ENCODE assay signal across 14 mouse cellular contexts in genomic region chr8:120902346-120902745, GRCm38 (mm10).
A peak's percentile ranks its signal among the peaks of the same experiment; 100 is the strongest.
DNase-seq lines count a peak whose midpoint lies in the region; ATAC-seq and TF ChIP-seq lines count a peak whose summit lies in the region.
"Had no signal": no experiment of that assay in that cellular context is flagged by ENCODE, and none has a peak within 500 bp of the region (broad histone marks: within the 10 kb centered on the region; RNA-seq: fewer than 3 reads in every experiment).

No protein-coding gene starts in this region.

- H3K4me2 ChIP-seq in embryonic facial prominence, embryonic 13.5 days = peak overlapping the region; percentile 31
- H3K4me2 ChIP-seq: limb, embryonic 15.5 days; midbrain, embryonic 12.5 days had no signal

- peak overlapping the region; percentile 62; the same call in 1 of the 2 replicates for H3K27ac ChIP-seq in embryonic facial prominence, embryonic 13.5 days
- peak overlapping the region; percentile 53 for H3K27ac ChIP-seq in small intestine, adult 2 months (ENCODE audit: insufficient read depth, low read depth, low read length)
- H3K27ac ChIP-seq: limb, embryonic 15.5 days; midbrain, embryonic 12.5 days had no signal

- H3K36me3 ChIP-seq in embryonic facial prominence, embryonic 13.5 days = no peaks in the 10 kb centered on the region
- no peaks in the 10 kb centered on the region for H3K36me3 ChIP-seq in small intestine, adult 2 months (ENCODE audit: control insufficient read depth, insufficient read depth, low read length)
- H3K36me3 ChIP-seq: limb, embryonic 15.5 days; midbrain, embryonic 12.5 days had no signal

- no peak overlapping the region for H3K4me3 ChIP-seq in embryonic facial prominence, embryonic 13.5 days
- no peak overlapping the region for H3K4me3 ChIP-seq in small intestine, adult 2 months (ENCODE audit: low read depth, low read length)
- H3K4me3 ChIP-seq: limb, embryonic 15.5 days; midbrain, embryonic 12.5 days had no signal

- H3K4me1 ChIP-seq in embryonic facial prominence, embryonic 13.5 days = peaks cover 35% of the 10 kb centered on the region
- peaks cover 3% of the 10 kb centered on the region; the same call in 1 of the 2 replicates for H3K4me1 ChIP-seq in small intestine, adult 2 months (ENCODE audit: control insufficient read depth, insufficient read depth, insufficient read length, low read length)
- H3K4me1 ChIP-seq: midbrain, embryonic 12.5 days had no signal

- 9% methylated on average over 11 of the region's 11 CpGs for WGBS in embryonic facial prominence, embryonic 13.5 days
- 35% methylated on average over 11 of the region's 11 CpGs for WGBS in small intestine, adult 2 months

- TF ChIP-seq POLR2A in small intestine, adult 2 months (IDR thresholded peaks at IDR 0.05; ENCODE audit: low read depth, low read length) = no peak

- H3K9me3 ChIP-seq in embryonic facial prominence, embryonic 13.5 days = no peaks in the 10 kb centered on the region
- H3K9me3 ChIP-seq: limb, embryonic 15.5 days; midbrain, embryonic 12.5 days had no signal

- H3K9ac ChIP-seq in embryonic facial prominence, embryonic 13.5 days = 0 out of 2 replicates have a peak overlapping the region, but pooled peaks have one; percentile 27
- H3K9ac ChIP-seq: limb, embryonic 15.5 days; midbrain, embryonic 12.5 days had no signal

- TF ChIP-seq CTCF in small intestine, adult 2 months (IDR thresholded peaks at IDR 0.05; ENCODE audit: extremely low read depth, insufficient read length, insufficient replicate concordance, low read depth, low read length) = no peak

- DNase-seq in kidney, adult 11 months = peak; percentile 12
- DNase-seq in kidney, adult 18-20 months = no peak
- peak; percentile 21 for DNase-seq in kidney, postnatal 14 days
- no peak for DNase-seq in left cerebral cortex, adult 11 months (ENCODE audit: low spot score)
- no peak for DNase-seq in heart, adult 18-20 months
- DNase-seq: cerebellum, adult 2 months; layer of hippocampus, adult 9-11 months; right cerebral cortex, postnatal 25 days; thymus, adult 2 months had no signal

- no peak for ATAC-seq in embryonic facial prominence, embryonic 13.5 days (ENCODE audit: insufficient number of reproducible peaks, insufficient read depth, low FRiP score, low TSS enrichment, low read depth)
- ATAC-seq in erythroid progenitor cell, adult 5-6 weeks (replicated peaks; ENCODE audit: low FRiP score, poor library complexity, severe bottlenecking) = no peak

- peaks cover 43% of the 10 kb centered on the region for H3K27me3 ChIP-seq in embryonic facial prominence, embryonic 13.5 days
- no peaks in the 10 kb centered on the region for H3K27me3 ChIP-seq in small intestine, adult 2 months (ENCODE audit: control insufficient read depth, insufficient read depth, low read length)

Comparison
In these comparisons a context has a peak if more than half of its experiments do, and no peak if none do; other contexts are left out.
1. DNase-seq: peak in kidney, adult 11 months (single experiment) and kidney, postnatal 14 days (single experiment); none in kidney, adult 18-20 months (single experiment), left cerebral cortex, adult 11 months (single experiment) and heart, adult 18-20 months (0 of 2).